Mouse (Mus musculus) ES-Bruce4 (cell line): ENCODE data around the gene Ttc30b.
"Not testable (repeated sequence)": the region's sequence is repeated elsewhere in the genome, so short reads cannot be mapped to it uniquely, and the experiment has no call there.

Experiments used
- CTCF ChIP-seq: IDR thresholded peaks from one replicate; pipeline ENCODE4 v1.8.1; 2011; ENCODE audit warnings: low read depth, low read length
- EP300 ChIP-seq: IDR thresholded peaks from 2 replicates; pipeline ENCODE4 v1.6.1; 2011; ENCODE audit warnings: low read depth, low read length; ENCODE audit not compliant: insufficient read depth
- POLR2A ChIP-seq: IDR thresholded peaks from one replicate; pipeline ENCODE4 v1.8.1; 2011; ENCODE audit warnings: low read length; ENCODE audit not compliant: insufficient read depth

DNA sequence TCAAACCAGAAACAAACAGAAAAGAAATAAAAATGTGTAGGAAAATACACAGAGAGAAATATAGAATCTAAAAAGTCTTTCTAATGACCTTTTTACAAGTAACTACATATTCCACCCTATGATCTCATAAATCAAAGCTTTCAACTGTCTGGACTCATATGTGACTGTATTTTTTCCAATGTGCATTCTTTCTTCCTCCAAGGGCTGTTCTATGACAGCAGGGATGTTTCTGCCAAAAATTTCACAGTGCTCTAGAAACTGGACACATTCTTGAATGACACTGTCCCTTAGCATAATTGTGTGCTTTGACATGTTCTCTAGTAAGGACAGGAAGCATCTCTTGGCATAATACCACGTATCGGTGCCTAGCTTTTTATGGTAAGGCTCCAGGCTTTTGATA lies 37.7 kb upstream of the Ttc30b start:
- TF ChIP-seq CTCF, POLR2A, EP300: not testable (repeated sequence)
